Mouse (Mus musculus) embryonic fibroblast, embryonic 13.5 days (primary cell): ENCODE measurements around the gene Cdkal1.

ENCODE experiments used
- CTCF ChIP-seq: IDR thresholded peaks from 2 replicates; pipeline ENCODE4 v1.5.1; 2011; ENCODE audit warnings: mild to moderate bottlenecking, control low read depth, low read length, moderate library complexity, borderline replicate concordance; ENCODE audit not compliant: insufficient read depth
- POLR2A ChIP-seq: IDR thresholded peaks from 2 replicates; pipeline ENCODE4 v1.6.1; 2011; ENCODE audit warnings: low read depth, mild to moderate bottlenecking, control low read depth, low read length, moderate library complexity

- TF ChIP-seq CTCF, result no peak
- no peak for TF ChIP-seq POLR2A
These were observed 655.8 kb downstream of the Cdkal1 start for GRCm38 (mm10) chr13:29199679-29200078.
